Mouse (Mus musculus) layer of hippocampus, adult 8-10 months (tissue): Measurements from ENCODE around the gene Tbc1d17. TPM values are rescaled to one million over a fixed set of nuclear protein-coding genes. Genes with fewer than 3 reads are reported as not detected.

Experiments used
- DNase-seq, 2 experiments: peaks; one replicate each; pipeline ENCODE4 v3.0.0; 2022; ENCODE audit warnings: low spot score in 2 of 2
- total RNA-seq, 4 experiments: library from RNA; stranded (reverse); gene quantifications; 2 replicates each; pipeline ENCODE4 v1.2.4; 2022

The Tbc1d17 gene
- total RNA-seq, 4 experiments from 2014 or later, result 71.9 to 92.1 (median 73.8) TPM

- DNase-seq, result peak in 1 of 2 experiments; percentile 79
Measured at GRCm38 (mm10) chr7:44824872-44825271, 24.0 kb downstream of the Tbc1d17 start.

- peak in 1 of 2 experiments; percentile 4 for DNase-seq
Measured at GRCm38 (mm10) chr7:44823409-44823808, 25.5 kb downstream of the Tbc1d17 start.

- peak; percentile 1 for DNase-seq
Measured at GRCm38 (mm10) chr7:44821666-44822448, 27.0 kb downstream of the Tbc1d17 start.

GRCm38 (mm10) chr7:44820525-44820924 is 28.4 kb downstream of the Tbc1d17 start:
- DNase-seq, result no peak

GRCm38 (mm10) chr7:44819863-44820262 is 29.0 kb downstream of the Tbc1d17 start:
- DNase-seq, result peak in 1 of 2 experiments; percentile 3

- no peak for DNase-seq
Measured at GRCm38 (mm10) chr7:44819391-44819790, 29.5 kb downstream of the Tbc1d17 start.

GRCm38 (mm10) chr7:44818751-44819235 is 30.1 kb downstream of the Tbc1d17 start:
- peak in 1 of 2 experiments; percentile 15 for DNase-seq

- no peak for DNase-seq
Measured at GRCm38 (mm10) chr7:44818164-44818563, 30.7 kb downstream of the Tbc1d17 start.

- peak in 1 of 2 experiments; percentile 1 for DNase-seq
Measured at GRCm38 (mm10) chr7:44817441-44817840, 31.4 kb downstream of the Tbc1d17 start.

GRCm38 (mm10) chr7:44816470-44817021 is 32.3 kb downstream of the Tbc1d17 start, which contains the start of gene Atf5:
TSS of gene Atf5 (minus strand) at chr7:44816658.
- no peak for DNase-seq

- peak; percentile 97 to 99 for DNase-seq
Measured at GRCm38 (mm10) chr7:44815721-44816469, 33.0 kb downstream of the Tbc1d17 start, which contains the start of the genes Nup62 and Il4i1. TSS of gene Nup62 (plus strand) at chr7:44816088. TSS of gene Il4i1 (plus strand) at chr7:44816387.

GRCm38 (mm10) chr7:44814952-44815553 is 33.8 kb downstream of the Tbc1d17 start:
- DNase-seq, result no peak

- no peak for DNase-seq
Measured at GRCm38 (mm10) chr7:44814423-44814822, 34.5 kb downstream of the Tbc1d17 start.

GRCm38 (mm10) chr7:44813985-44814384 is 34.9 kb downstream of the Tbc1d17 start:
- DNase-seq, result no peak

- peak in 1 of 2 experiments; percentile 2 for DNase-seq
Measured at GRCm38 (mm10) chr7:44812651-44813325, 36.1 kb downstream of the Tbc1d17 start.

- peak in 1 of 2 experiments; percentile 1 for DNase-seq
Measured at GRCm38 (mm10) chr7:44810819-44811557, 37.9 kb downstream of the Tbc1d17 start.

- no peak for DNase-seq
Measured at GRCm38 (mm10) chr7:44810365-44810764, 38.5 kb downstream of the Tbc1d17 start.

GRCm38 (mm10) chr7:44809466-44809865 is 39.4 kb downstream of the Tbc1d17 start:
- peak in 1 of 2 experiments; percentile 1 for DNase-seq

GRCm38 (mm10) chr7:44808927-44809326 is 40.0 kb downstream of the Tbc1d17 start:
- peak in 1 of 2 experiments; percentile 0 for DNase-seq

GRCm38 (mm10) chr7:44792781-44793180 is 56.1 kb downstream of the Tbc1d17 start:
- no peak for DNase-seq
